Mouse (Mus musculus) testis, postnatal 14 days (tissue): ENCODE measurements around the gene Endov.
A peak's percentile ranks its signal among the peaks of the same experiment; 100 is the strongest.

Experiments
- DNase-seq: peaks from one replicate; pipeline ENCODE4 v3.0.0; 2021; ENCODE audit warnings: low spot score

Endov gene

DNA sequence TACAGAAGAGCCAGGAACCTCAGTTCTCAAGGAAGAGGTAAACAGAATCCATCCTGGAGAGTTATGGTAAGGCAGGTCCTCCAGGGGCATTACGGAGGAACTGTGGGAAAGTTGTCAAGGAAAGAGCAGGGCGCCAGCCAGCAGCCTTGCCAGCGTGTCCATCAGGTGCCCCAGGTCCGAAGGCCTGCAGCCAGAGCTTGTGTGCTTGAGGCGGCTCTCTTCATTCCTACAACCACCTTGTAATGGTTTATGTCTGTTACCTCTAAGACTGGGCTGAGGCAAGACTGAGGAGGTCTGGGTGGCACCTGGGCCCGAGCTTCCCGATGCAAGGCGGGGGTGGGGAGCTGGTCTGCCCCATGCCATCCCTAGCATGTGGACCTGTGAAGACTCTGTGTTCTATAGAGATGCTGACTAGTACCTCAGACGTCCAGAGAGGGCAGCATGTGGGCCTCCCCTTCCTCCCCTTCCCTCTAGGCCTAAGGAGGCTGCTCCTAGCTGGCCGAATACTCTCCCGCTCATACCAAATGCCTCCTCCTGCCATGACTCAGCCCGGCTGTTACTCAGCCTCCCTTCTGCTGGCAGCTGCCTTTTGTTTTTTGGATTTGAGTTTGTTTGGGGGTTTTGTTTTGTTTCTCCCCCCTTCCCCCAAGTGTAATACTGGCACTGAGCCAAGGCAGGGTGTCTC lies 25.7 kb downstream of the Endov start:
- no peak for DNase-seq

GRCm38 (mm10) chr11:119519387-119519786 lies 28.2 kb downstream of the Endov start:
- no peak for DNase-seq

DNA sequence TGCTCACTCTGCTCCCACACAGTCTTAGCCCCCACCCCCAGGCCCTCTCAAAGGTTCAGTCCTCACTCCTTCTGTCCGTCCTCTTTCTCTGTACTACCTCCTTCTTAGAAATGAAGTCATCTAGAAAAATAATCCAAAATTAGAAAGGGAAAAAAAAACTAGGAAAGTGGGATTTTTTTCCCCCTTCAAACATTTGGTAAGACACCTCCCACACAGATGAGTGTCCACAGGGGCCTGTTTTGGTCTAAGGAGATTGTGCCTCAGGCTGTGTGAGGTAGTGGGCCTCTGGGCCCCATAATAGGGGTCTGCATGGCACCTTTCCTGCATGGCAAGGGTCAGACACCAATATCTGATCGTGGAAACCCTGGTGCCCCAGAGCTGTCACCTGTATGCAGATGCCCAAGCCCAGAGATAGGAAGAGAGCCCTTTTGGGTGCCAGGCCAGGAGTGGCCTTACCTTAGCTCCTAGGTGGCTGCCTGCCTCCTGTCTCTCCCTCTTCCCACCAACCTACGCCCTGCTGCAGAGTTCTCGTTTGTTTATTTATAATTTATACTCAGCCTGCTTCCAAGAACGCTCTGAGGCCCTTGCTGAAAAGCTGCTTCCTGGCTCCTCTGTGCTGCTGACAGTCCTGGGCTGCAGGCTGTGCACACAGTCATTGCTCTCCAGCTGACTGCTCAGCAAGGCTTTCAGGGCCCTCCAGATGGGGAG lies 29.0 kb downstream of the Endov start:
- no peak for DNase-seq

DNA sequence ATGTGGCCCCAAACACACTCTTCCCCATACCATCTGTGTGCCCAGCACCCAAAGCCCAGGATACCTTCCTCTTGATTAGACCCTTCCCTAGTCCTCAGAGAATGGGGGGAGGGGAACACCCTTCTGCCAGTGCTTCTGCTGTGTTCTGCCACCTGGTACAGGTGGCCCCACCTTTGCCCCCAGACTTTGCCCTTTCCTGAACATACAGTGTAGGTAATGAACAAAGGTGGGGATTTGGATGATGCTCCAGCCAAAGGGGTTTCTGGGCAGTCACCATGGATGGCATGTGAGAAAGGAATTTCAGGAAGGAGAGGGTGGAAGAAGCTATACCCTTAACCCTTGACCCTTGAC lies 29.5 kb downstream of the Endov start:
- DNase-seq = no peak

- no peak for DNase-seq
These were observed 31.0 kb downstream of the Endov start for GRCm38 (mm10) chr11:119521920-119522710.

GRCm38 (mm10) chr11:119522779-119523178 lies 31.6 kb downstream of the Endov start:
- DNase-seq = no peak

- DNase-seq = no peak
These were observed 32.2 kb downstream of the Endov start for GRCm38 (mm10) chr11:119523392-119523791.

- DNase-seq = peak; percentile 95
These were observed 33.4 kb downstream of the Endov start for GRCm38 (mm10) chr11:119524545-119524949.

GRCm38 (mm10) chr11:119526068-119526966 lies 35.2 kb downstream of the Endov start:
- no peak for DNase-seq

GRCm38 (mm10) chr11:119528930-119529329 lies 37.8 kb downstream of the Endov start:
- DNase-seq = no peak

GRCm38 (mm10) chr11:119532460-119532859 lies 41.3 kb downstream of the Endov start:
- no peak for DNase-seq

GRCm38 (mm10) chr11:119533745-119534144 lies 42.6 kb downstream of the Endov start:
- DNase-seq = no peak

DNA sequence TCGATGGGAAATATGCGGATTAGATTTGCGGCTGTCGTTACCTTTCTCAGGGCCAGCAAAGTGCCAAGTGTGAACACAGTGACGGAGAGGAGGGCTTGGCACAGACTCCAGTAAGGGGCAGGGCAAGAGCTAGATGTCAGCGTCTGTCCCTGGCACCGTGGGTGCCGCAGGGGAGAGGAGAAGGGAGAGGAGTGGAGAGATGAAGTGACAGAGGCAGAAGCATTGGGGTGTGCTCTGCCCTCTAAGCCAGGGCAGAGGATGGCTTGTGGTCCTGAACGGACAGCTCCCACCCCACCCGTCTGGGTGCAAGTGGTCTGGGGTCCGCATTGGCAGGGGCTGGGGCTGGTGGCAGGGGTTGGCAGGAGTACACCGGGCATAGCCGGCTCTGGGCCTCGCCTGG lies 48.8 kb downstream of the Endov start:
- DNase-seq = no peak

DNA sequence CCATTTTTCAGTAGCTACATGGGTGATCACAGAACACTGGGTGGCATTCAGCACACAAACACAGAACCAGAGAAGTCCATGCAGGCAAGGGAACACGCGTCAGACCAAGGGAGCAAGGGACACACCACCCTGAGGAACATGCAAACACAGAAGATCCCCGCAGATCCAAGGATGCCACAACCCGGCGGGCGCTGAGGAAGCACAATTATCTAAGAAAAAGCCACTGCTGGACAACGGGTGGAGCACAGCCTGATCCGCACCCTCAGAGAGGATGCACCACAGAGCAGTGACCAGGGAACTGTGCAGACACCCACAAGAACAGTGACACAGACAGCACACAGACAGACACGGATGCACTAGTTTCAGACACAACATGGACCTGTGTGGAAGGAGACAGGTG lies 49.4 kb downstream of the Endov start:
- DNase-seq = no peak

DNA sequence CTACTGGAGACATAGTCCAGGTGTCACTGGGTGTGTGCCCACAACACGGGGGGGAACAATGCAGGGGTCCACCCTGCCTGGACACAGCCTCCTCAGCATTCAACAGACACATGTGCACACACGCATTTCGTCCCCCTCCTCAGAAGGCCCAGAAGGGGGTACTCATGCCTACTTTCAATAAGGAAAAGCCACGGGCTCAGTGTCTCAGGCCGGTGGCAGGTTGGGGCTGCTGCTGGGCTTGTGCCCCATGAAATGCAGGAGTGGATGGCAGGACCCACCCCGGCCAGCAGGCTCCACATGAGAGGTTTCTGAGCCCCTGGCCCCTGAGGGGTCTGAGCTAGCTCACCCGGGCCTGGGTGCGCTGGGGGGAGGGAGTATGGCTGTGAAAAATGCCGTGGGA lies 49.9 kb downstream of the Endov start:
- no peak for DNase-seq

GRCm38 (mm10) chr11:119542371-119542770 lies 51.2 kb downstream of the Endov start:
- DNase-seq = no peak

DNA sequence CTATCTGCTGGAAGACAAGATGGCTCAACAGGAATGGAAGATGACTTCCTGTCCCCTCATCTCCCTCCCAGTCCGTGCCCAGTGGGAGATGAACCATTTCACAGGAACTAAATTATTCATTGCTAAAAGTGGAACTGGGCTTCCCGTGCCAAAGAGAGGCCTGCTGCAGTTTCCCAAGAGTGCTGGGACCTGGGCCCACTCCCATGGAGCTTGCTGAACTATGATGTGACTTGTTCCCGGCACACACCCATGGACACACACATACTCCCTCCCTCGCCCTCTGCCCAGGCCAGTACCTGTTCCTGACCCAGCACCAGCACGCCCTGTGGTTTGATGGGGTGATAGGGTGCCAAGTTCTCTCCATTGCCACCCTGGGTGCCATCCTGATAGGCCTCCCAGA lies 51.7 kb downstream of the Endov start:
- DNase-seq = no peak

GRCm38 (mm10) chr11:119543816-119544517 lies 52.8 kb downstream of the Endov start:
- no peak for DNase-seq

DNA sequence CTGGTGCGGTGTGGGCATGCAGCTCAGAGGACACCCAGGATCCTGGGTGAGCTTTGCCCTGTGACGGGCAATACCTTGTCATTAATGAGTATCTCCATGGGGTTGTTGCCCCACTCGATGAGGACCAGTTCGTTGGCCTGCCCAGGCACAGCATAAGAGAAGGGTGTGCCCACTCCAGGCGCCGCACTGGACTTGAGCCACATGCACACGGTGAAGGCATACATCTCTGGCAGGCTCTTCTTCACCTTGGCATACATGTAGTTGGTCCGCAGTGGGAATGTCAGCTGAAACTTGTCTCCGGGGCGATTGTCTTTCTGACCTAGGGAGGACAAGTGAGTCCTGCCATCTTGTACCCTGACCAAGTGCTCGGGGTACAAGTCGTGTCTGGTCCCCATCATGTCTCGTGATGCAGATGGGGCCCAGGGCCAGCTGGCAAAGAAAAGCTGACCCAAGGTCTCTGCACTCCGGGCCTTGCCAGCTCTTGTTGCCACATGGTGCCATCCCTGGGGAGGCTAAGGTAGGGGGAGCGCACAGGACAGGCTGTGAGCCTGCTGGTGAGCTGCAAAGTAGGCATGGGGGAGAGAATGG lies 53.5 kb downstream of the Endov start:
- DNase-seq = no peak

DNA sequence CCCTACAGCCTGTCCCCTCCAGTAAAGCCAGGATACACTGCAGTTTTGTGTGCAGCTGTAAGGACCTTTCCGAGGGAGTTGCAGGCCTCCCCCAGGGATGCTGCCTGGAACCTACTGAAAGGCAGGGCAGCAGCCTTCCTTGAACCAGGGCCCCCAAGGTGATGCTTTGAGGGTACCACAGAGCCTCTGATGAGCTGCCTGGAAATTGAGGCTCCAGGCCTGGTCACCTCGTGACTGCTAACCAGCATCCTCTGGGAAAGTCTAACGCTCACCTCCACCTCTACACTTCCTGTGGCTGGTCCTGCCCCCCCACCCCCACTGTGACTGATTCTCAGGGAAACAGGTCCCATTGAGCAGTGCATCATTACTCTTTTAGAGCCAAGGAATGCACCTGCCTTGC lies 54.1 kb downstream of the Endov start:
- DNase-seq = no peak
